Mouse (Mus musculus): ENCODE data around the gene AL607142.1. TPM values are rescaled to one million over a fixed set of nuclear protein-coding genes. Genes with fewer than 3 reads are reported as not detected.

AL607142.1 gene
- not detected in 2 replicates for total RNA-seq (2017)

DNA sequence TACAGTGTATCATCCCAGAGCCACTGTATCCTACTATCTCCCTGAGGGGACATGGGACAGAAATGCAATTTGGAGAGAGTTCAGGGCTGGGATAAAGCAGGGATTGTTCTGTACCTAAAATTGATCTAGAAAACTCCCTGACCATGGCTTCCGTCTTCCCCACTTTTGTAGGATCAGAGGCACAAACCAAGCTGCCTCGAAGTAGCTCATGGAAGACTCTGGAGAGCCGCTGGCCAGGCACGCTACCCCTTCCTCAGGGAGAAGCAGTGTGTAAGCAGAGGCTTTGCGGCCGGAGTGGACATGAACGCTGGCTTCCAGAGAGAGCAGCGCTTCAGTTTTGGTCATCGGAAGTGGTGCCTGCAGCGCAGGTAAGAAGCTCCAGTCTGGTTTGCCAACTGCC, at the start of gene AL607142.1:
Gene AL607142.1 (plus strand): TSS at position 301 of the 400 bp plus-strand sequence.
- ATAC-seq (ENCODE audit: extremely low read depth, insufficient number of reproducible peaks, low FRiP score, poor library complexity, severe bottlenecking) = no peak

DNA sequence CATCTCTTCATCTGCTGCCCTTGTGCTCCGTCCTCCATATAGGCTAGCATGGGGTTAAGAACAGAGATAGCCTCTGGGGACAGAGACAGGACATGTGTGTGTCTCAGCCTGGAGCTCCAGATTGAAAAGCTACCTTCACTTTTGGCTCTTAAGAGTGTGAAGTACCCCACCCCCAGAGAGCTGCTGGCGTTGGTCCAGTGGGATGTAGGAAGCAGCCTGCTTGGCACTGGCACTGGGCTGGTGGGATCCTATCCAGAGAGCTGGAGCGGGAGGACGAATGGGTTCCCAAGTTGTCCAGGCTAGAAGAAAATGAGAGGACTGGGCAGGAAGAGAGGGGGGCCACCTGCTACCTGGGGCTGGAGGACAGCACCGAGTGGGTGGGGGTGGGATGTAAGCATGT, 46.4 kb upstream of the AL607142.1 start:
- no peak for ATAC-seq (ENCODE audit: extremely low read depth, insufficient number of reproducible peaks, low FRiP score, poor library complexity, severe bottlenecking)

DNA sequence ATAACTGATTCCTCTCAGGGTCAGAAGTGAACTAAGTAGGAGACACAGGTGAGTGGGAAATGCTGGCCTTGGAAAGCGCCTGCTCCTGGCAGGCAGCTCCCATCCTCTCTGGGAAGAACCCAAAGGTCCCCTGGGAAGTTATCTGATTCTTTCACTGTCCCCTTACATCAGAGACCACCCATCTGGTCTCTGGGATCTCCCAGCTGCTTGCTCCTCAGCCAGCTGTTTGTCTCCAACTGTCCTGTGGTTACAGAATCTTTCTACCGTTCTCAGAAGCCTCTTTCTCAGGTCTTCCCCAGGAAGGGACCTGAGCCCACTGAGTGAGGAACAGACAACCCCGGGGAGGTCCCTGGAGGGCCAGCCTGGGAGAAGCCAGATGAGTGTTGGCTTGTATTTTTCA, 42.4 kb upstream of the AL607142.1 start:
- ATAC-seq (ENCODE audit: extremely low read depth, insufficient number of reproducible peaks, low FRiP score, poor library complexity, severe bottlenecking) = no peak

DNA sequence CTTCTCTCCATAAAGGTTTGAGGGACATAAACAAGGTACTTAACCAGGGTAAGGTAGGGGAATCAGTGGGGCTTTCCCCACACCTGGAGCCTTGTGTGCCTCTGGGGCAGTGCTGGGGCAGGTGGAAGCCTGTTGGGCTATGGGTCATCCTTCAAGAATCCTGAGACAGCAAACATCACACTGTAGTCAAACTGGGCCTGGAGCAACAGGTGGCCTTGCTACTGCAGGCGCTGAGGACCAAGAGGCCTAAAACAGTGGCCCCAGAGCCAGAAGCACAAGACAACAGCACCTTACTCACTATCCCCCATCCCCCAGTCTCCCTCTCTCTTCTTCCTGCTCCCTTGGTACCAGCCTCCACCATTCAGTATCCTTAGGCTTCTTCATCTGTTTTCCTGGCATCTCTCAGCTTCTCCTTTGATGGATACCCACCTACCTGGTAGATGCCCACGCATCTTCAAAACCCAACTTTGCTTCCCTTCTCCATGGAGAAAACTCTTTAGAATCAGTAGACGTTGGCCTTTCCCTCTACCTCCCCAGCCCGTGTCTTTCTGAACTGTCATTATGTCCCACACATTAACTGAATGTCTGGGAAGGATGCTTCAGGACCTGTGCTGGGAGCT, 41.5 kb upstream of the AL607142.1 start:
- no peak for ATAC-seq (ENCODE audit: extremely low read depth, insufficient number of reproducible peaks, low FRiP score, poor library complexity, severe bottlenecking)

DNA sequence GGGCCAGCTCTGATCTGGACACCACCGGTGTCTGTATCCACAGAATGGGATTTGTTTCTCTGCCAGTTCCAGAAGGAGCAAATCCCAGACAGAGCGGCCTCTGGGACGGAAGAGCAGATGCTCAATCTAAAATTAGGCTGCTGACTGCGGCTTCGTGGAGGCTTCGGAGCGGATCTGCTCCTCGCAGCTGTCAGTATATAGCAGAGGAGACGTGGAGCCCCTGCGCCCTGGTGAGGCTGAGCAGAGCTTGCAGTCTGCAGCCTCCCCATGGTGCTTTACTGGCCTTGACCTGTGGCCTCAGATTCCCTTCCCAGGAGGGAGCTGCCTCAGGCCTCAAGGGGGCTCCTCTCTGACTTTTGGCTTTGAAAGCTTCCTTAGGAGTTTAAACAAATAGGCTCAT, 40.7 kb upstream of the AL607142.1 start:
- ATAC-seq (ENCODE audit: extremely low read depth, insufficient number of reproducible peaks, low FRiP score, poor library complexity, severe bottlenecking) = no peak

DNA sequence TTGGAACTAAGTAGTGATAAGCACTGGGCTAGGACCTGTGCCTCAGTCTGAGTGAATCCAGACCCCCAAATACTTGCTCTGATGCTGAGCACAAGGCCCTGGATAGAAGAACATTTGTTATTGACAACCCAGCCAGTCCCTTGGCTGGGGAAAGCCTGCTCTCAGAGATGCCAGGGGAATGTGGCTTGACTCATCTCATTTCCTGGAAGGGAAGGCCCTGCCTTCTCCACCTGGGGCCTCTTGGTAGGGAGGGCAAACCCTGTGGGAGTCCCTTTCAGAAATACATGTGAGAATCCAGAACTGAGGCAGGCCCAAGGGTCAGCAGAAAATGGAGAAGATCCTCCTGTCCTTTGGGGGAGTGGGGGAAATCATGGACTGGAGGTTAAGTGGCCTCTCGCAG, 37.1 kb upstream of the AL607142.1 start:
- ATAC-seq (ENCODE audit: extremely low read depth, insufficient number of reproducible peaks, low FRiP score, poor library complexity, severe bottlenecking) = no peak

DNA sequence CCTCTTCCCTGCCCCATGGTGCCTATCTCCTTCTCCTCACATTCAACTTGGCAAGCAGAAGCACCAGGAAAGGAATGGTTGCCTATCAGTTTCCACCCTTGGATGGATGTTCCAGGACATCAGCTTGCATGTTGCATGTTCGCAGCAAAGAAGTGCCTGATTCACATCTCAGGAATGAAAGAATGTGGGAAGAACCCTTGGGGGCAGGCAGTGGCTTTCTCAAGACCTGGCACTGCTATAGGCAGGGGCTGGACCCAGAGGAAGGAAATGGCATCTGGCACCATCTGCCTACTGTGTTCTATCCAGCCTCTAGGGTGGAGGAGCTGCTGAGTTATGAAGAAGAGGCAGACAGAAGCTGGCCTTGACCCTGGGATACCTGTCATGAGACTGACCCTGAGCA, 34.9 kb upstream of the AL607142.1 start:
- ATAC-seq (ENCODE audit: extremely low read depth, insufficient number of reproducible peaks, low FRiP score, poor library complexity, severe bottlenecking) = no peak

DNA sequence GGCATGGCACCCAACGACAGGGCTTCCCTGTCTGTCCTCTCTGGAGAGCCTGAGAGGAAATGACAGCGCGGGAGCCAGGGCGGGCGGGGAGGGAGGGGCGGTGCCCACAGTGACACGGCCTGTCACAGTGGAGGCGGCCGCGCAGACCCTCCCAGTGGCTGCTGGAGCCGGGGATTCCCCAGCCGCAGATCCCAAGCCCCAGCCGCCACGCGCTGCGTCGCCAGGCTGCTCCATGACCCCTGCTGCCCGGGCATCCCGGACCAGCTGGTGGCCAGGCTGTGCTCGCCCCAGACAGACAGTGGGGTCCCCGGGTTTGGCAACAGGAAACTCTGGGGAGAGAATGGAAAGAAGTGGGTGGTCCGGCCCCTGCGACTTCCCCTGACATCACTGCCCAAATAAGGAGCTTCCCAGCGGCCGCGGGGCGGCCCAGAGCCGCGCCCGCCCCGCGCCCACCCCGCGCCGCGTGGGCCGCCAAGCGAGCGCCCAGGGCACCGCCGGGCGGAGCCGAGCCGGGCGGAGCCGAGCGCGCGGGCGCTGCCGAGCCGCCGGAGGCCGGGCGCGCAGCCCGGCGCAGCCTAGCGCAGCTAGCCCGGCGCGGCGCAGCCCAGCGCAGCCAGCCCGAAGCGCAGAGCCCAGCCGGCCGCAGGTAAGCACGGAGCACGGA, 32.3 kb upstream of the AL607142.1 start:
- ATAC-seq (ENCODE audit: extremely low read depth, insufficient number of reproducible peaks, low FRiP score, poor library complexity, severe bottlenecking) = no peak; the same call in 1 of the 2 replicates

DNA sequence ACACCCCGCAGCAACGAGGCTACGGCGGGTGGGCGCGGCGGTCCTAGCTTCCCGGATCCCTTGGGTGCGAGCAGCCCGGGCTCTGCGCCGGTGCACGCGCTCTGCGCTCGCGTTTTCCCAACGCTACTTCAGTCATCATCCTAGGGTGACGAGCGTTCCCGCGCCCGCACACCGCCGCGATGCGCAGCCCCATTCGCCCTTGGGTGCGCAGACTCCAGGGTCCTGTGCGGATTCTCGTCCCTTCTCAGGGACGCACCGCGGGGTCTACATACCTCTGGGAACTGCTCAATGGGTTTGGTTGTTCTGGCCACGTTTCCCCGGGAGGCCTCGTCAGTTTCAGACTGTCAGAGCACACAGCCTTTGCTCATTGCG, 31.8 kb upstream of the AL607142.1 start:
- no peak for ATAC-seq (ENCODE audit: extremely low read depth, insufficient number of reproducible peaks, low FRiP score, poor library complexity, severe bottlenecking)

DNA sequence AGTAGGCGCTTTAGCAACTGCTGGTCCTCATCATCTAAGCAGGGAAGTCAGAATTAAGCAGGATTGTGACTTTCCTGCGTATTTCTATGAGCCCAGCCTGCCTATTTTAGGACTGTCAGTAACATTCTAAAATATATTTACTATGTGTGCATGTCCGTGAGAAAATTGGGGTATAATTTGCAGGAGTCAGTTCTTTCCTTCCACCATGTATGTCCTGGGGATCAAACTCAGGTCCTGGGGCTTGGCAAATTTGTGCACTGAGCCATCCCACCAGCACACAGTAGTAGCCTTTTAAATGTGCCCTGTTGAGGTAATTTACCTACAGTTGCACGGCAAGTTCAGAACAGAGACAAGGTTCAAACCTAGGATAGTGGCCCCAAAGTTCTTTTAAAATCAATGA, 28.5 kb upstream of the AL607142.1 start:
- ATAC-seq (ENCODE audit: extremely low read depth, insufficient number of reproducible peaks, low FRiP score, poor library complexity, severe bottlenecking) = no peak

DNA sequence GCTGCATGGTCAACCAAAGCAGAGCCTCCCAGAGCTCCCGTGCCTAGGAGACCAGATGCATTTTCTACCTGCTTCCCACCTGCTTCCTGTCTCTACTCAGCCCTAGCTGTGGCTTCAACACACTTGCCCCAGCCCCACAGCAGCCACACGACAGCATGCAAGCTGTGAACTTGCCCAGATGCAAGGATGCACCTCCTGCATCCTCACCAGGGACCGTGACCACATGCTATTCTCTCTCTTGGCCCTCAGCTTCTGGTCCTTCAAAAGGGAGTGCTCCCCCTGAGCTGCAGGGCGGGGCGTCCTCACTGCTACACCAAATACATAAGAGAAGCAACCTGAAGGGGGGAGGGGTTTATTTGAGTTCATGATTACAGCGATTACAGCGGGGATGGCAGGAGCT, 27.8 kb upstream of the AL607142.1 start:
- ATAC-seq (ENCODE audit: extremely low read depth, insufficient number of reproducible peaks, low FRiP score, poor library complexity, severe bottlenecking) = no peak

DNA sequence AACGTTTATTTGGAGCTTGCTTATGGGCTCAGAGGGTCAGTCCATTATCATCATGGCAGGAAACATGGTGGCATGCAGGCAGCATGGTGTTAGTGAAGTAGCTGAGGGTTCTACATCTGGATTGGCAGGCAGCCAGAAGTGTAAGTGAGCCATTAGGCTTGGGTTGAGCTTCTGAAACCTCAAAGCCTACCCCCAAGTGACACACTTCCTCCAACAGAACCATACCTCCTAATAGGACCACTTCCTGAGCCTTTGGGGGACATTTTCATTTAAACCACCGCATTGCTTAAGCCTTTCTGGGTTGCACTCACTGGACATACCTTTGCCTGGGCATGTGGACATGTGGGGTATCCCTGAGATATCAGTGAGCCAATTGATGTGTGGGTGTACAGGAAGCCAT, 23.3 kb upstream of the AL607142.1 start:
- no peak for ATAC-seq (ENCODE audit: extremely low read depth, insufficient number of reproducible peaks, low FRiP score, poor library complexity, severe bottlenecking)

DNA sequence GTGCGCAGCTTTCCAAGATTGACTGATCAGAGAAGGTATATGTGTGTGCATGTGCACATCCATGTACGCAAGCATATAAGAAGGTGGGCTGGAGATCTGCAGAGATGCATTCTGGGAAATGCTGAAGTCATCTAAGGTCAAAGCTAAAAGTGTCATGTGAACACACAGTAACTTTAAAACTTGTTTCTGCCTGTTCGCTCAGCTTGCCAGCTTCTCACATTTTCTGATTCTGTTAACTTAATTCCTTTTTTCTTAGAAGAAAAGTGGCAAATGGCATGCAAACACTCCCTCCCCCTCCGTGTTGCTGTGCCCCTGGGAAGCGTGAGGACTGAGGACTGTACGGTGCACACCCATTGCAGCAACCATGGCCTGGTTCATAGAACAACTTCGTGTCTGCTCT, 22.3 kb upstream of the AL607142.1 start:
- ATAC-seq (ENCODE audit: extremely low read depth, insufficient number of reproducible peaks, low FRiP score, poor library complexity, severe bottlenecking) = no peak

DNA sequence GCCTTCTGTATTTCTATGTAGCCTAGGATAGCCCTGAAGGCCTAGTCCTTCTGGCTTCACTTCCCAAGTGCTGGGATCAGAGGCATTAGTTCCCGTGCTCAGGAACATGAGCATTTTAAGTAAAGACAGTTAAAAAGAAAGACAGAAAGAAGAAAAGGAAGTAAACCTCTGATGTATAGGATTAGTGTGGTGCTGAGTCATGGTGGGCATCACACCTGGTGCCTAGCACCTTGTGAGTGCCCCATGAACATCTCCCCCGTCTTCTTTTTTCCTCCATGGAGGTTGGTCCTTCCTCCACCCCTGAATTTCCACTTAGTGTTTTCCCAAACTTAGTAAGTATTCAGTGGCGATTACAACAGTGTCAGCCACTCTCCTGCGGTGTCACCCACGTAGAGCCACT, 20.2 kb upstream of the AL607142.1 start:
- no peak for ATAC-seq (ENCODE audit: extremely low read depth, insufficient number of reproducible peaks, low FRiP score, poor library complexity, severe bottlenecking)

DNA sequence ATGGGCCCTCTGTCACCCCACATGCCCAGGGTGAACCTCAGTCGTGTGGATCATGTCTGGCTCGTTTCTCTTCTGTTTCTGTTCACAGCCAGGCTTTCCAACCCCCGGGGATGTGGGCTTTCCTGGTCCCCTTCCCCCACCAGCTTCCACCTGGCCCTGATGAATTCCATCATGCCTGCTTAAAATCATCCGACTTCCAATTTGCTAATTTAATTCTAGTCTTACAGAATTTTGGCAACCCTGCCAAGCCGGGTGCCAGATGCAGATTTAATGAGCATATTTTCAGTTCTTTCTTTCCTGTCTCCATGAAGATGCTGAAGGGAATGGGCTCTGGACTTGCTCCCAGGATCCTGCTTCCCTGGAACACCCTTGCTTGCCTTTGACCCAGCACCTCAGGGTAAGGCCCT, 19.7 kb upstream of the AL607142.1 start:
- ATAC-seq (ENCODE audit: extremely low read depth, insufficient number of reproducible peaks, low FRiP score, poor library complexity, severe bottlenecking) = no peak

DNA sequence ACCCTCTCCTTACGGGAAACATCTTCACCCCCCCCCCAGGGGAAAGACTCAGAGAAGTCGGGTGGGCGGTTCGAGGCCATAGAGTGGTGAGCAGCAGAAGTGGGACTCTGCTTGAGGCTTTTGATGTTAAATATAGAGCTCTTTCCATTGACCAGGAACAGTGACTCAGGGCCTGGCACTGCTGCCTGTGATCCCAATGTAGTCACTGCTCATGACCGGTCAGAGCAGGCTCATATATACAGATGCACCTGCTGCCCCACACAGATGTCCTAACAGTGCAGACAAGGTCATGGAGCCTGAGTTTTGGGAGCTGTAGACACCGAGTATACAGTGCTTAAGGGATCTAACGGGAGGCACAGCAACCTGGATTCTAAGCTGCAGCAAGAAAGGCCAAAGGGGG, 18.9 kb upstream of the AL607142.1 start:
- no peak for ATAC-seq (ENCODE audit: extremely low read depth, insufficient number of reproducible peaks, low FRiP score, poor library complexity, severe bottlenecking)

DNA sequence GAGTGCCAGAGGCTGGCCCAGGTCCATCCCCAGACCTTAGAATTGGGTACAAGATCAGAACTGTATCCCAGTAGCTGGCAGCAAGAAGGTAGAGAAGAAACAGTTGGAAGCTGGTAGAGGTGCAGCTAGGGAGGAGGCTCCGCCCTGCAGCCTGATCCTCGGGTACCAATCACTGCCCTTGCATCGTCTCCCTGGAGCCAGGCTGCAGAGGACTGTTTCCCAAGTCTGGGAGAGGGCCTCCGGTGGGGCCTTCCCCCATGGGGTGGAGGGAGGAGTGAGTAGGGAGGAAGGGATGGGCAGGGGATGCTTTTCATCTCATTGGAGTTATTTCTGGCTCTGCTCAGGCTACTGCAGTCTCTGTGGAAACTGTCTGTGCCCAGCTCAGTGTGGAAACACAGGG, 17.7 kb upstream of the AL607142.1 start:
- no peak for ATAC-seq (ENCODE audit: extremely low read depth, insufficient number of reproducible peaks, low FRiP score, poor library complexity, severe bottlenecking)

DNA sequence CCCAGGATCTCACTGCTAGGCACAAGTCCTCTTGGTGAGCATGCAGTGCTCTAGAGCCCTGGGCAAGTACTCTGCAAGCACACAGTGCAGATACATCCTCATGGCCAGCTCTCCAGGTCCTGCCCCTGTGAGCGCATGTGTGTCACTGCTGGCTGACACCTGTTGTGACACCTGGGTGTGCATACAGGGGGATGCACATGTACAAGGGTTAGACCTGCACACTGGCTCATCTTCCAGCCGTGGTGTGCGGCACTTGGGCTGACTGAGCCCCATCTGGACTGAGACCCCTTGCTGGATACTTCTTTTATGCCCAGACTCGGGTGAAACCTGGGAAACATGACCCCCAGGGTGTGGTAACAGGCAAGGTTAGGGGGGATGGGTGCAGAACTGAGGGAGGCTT, 16.5 kb upstream of the AL607142.1 start:
- no peak for ATAC-seq (ENCODE audit: extremely low read depth, insufficient number of reproducible peaks, low FRiP score, poor library complexity, severe bottlenecking)

DNA sequence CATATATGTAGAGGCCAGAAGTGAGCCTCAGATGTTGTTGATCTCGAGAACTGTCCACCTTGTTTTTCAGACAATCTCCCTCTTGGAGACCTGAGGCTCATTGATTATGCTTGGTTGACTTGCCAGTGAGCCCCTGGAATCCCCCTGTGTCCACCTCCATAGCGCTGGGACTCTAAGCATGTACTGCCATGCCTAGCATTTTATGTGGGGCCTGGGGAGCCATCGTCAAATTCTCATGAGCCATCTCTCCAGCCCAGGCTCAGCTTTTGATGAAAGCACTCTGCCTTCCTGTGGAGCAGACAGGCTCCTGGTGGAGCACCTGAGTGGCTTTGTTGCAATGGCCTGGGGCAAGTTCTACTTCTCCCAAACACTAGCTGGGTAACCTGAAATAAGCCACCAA, 14.9 kb upstream of the AL607142.1 start:
- ATAC-seq (ENCODE audit: extremely low read depth, insufficient number of reproducible peaks, low FRiP score, poor library complexity, severe bottlenecking) = no peak

DNA sequence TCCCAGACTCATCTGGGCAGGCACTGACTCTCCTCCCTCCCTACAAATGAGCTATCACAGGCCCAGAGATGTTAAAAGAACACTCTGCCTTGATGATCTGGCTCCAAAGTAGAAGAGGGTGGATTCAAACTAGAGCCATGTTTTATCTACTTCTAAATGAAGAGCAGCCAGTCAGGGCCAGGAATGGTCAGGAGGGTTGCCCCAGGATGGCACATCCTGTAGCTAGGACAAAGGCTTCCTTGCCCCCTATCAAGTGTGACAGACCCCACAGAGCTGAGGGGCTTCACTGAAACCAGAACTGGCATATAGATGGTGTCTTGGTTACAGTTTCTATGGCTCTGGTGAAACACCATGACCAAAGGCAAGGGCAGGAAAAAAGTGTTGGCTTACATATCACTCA, 12.3 kb upstream of the AL607142.1 start:
- no peak for ATAC-seq (ENCODE audit: extremely low read depth, insufficient number of reproducible peaks, low FRiP score, poor library complexity, severe bottlenecking)
